8 mouse cellular contexts compared by ENCODE assay signal in the genomic region with DNA sequence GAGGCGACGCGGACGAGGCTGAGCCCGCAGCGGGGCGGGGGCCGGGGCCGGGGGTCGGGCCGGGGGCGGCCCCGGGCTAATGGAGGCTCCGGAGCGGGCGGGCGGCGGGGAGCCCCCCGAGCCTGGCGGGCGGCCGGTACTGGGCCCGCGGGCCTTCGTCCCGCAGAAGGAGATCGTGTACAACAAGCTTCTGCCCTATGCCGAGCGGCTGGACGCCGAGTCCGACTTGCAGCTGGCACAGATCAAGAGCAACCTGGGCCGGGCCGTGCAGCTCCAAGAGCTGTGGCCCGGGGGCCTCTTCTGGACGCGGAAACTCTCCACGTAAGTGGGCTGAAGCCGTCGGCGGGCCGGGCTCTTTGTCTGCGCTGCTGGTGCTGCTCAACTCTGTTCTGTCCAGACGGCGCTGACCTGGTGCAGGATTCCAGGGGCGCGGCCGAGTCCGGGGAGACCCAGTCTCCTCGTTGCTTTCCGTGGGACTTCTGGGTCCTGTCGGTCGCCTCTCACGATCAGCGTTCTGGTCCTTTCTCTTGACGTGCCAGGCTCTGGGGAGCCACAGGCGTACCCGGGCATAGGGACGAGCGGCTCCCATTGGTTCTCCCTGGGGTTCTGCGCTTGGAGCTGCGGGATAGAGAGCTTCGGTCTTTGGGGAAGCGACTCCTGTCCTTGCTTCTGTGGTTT. TPM values are rescaled to one million over a fixed set of nuclear protein-coding genes. Genes with fewer than 3 reads are reported as not detected.
DNase-seq lines count a peak whose midpoint lies in the region; ATAC-seq and TF ChIP-seq lines count a peak whose summit lies in the region.

No protein-coding gene starts in this region.

- H3K79me2 ChIP-seq in CH12.LX (replicated peaks; ENCODE audit: control insufficient read depth, extremely low read depth, insufficient read depth, poor library complexity, severe bottlenecking), result peaks cover 25% of the 10 kb centered on the region

- no peaks in the 10 kb centered on the region for H3K27me3 ChIP-seq in CH12.LX (replicated peaks)
- H3K27me3 ChIP-seq in heart, embryonic 16.5 days (ENCODE audit: control insufficient read depth, insufficient read depth, low read length), result no peaks in the 10 kb centered on the region
- H3K27me3 ChIP-seq in neural tube, embryonic 15.5 days (replicated peaks), result no peaks in the 10 kb centered on the region

- dilution Hi-C loops in CH12.LX (cut with MboI; ENCODE audit: extremely low pct_ligation_motif_present, extremely low pct_unique_long_range_greater_than_20kb, low sequenced_read_pairs), result no loop called here

- ATAC-seq in erythroid progenitor cell, adult 5-6 weeks (replicated peaks; ENCODE audit: low FRiP score, poor library complexity, severe bottlenecking), result peak; percentile 76
- ATAC-seq in heart, embryonic 16.5 days (replicated peaks; ENCODE audit: extremely low read depth, insufficient read depth, low FRiP score), result peak; percentile 73
- peak; percentile 80 for ATAC-seq in neural tube, embryonic 15.5 days (ENCODE audit: low FRiP score)

- in situ Hi-C loops in CH12.LX (cut with MboI; ENCODE audit: low pct_ligation_motif_present, low pct_unique_long_range_greater_than_20kb, low sequenced_read_pairs), result no loop called here

- TF ChIP-seq EP300 in CH12.LX (IDR thresholded peaks at IDR 0.05; ENCODE audit: low read length), result no peak

- TF ChIP-seq POLR2A in CH12.LX (IDR thresholded peaks at IDR 0.05; ENCODE audit: low read depth, low read length), result no peak
- no peak for TF ChIP-seq POLR2A in lung, adult 2 months (IDR thresholded peaks at IDR 0.05; ENCODE audit: borderline replicate concordance, extremely low read depth, low read depth, low read length)

- no peak for TF ChIP-seq RAD21 in CH12.LX (IDR thresholded peaks at IDR 0.05; ENCODE audit: low read depth, low read length)

- no peak for TF ChIP-seq CTCF in CH12.LX (conservative IDR thresholded peaks at IDR 0.05 in 1 of 2, IDR thresholded peaks at IDR 0.05 in 1 of 2; ENCODE audit: low read depth in 2 of 2, low read length in 2 of 2)
- TF ChIP-seq CTCF in lung, adult 2 months (IDR thresholded peaks at IDR 0.05; ENCODE audit: insufficient read depth, low read length), result no peak

- peak overlapping the region; percentile 92 for H3K9ac ChIP-seq in CH12.LX (ENCODE audit: insufficient read depth, low read depth)
- peak overlapping the region; percentile 98 for H3K9ac ChIP-seq in heart, embryonic 16.5 days (ENCODE audit: low read length)
- H3K9ac ChIP-seq in neural tube, embryonic 15.5 days (replicated peaks), result peak overlapping the region; percentile 96

- WGBS in heart, embryonic 16.5 days, result under 1% methylated on average over 64 of the region's 64 CpGs
- under 1% methylated on average over 51 of the region's 64 CpGs for WGBS in lung, adult 2 months
- under 1% methylated on average over 62 of the region's 64 CpGs for WGBS in neural tube, embryonic 15.5 days

- peak; percentile 31 for DNase-seq in CH12.LX (ENCODE audit: extremely low read depth)
- peak; percentile 70 to 80 for DNase-seq in kidney, postnatal 4 days
- DNase-seq in lung, adult 2 months, result peak; percentile 68
- DNase-seq in thymus, adult 18-20 months, result peak; percentile 22 to 31

- no peaks in the 10 kb centered on the region for H3K36me3 ChIP-seq in CH12.LX (replicated peaks in 1 of 2; ENCODE audit: control insufficient read depth in 1 of 2, insufficient read depth in 1 of 2, low read length in 1 of 2)
- no peaks in the 10 kb centered on the region for H3K36me3 ChIP-seq in heart, embryonic 16.5 days (ENCODE audit: control insufficient read depth, insufficient read depth)
- no peaks in the 10 kb centered on the region for H3K36me3 ChIP-seq in neural tube, embryonic 15.5 days

- H3K4me3 ChIP-seq in CH12.LX (replicated peaks in 1 of 3; ENCODE audit: low read depth in 2 of 3, low read length in 2 of 3, poor library complexity in 1 of 3), result peak overlapping the region; percentile 74 to 95 (median 76)
- peak overlapping the region; percentile 88 for H3K4me3 ChIP-seq in brown adipose tissue, adult 24 weeks (ENCODE audit: insufficient read depth, low read depth, low read length)
- peak overlapping the region; percentile 93 for H3K4me3 ChIP-seq in heart, embryonic 16.5 days (ENCODE audit: low read length)
- H3K4me3 ChIP-seq in lung, adult 2 months (replicated peaks; ENCODE audit: extremely low read depth, low read depth, low read length), result peak overlapping the region; percentile 99
- H3K4me3 ChIP-seq in neural tube, embryonic 15.5 days (replicated peaks), result peak overlapping the region; percentile 98

- H3K4me1 ChIP-seq in CH12.LX (ENCODE audit: control insufficient read depth in 1 of 2, insufficient read depth in 2 of 2), result peaks cover 7 to 29% of the 10 kb centered on the region in 2 experiments; a peak in 3 of 4 replicates
- peaks cover 5% of the 10 kb centered on the region for H3K4me1 ChIP-seq in brown adipose tissue, adult 24 weeks (ENCODE audit: control insufficient read depth, insufficient read depth, insufficient read length, low read length)
- peaks cover 13% of the 10 kb centered on the region for H3K4me1 ChIP-seq in heart, embryonic 16.5 days (ENCODE audit: control insufficient read depth, insufficient read depth, low read length)
- peaks cover 5% of the 10 kb centered on the region for H3K4me1 ChIP-seq in lung, adult 2 months (ENCODE audit: control insufficient read depth, insufficient read depth, low read length)
- H3K4me1 ChIP-seq in neural tube, embryonic 15.5 days, result peaks cover 29% of the 10 kb centered on the region

- H3K4me2 ChIP-seq in CH12.LX (ENCODE audit: insufficient read depth, low read depth, poor library complexity, severe bottlenecking), result peak overlapping the region; percentile 52
- H3K4me2 ChIP-seq in heart, embryonic 16.5 days (ENCODE audit: low read depth, low read length), result peak overlapping the region; percentile 88
- peak overlapping the region; percentile 70 for H3K4me2 ChIP-seq in neural tube, embryonic 15.5 days

- no peak overlapping the region for H3K27ac ChIP-seq in CH12.LX (ENCODE audit: insufficient read depth, low read depth)
- H3K27ac ChIP-seq in brown adipose tissue, adult 24 weeks (replicated peaks; ENCODE audit: low read depth, low read length), result peak overlapping the region; percentile 20
- H3K27ac ChIP-seq in heart, embryonic 16.5 days (ENCODE audit: low read length), result peak overlapping the region; percentile 93
- H3K27ac ChIP-seq in neural tube, embryonic 15.5 days (replicated peaks), result peak overlapping the region; percentile 96

- no peaks in the 10 kb centered on the region for H3K9me3 ChIP-seq in CH12.LX (replicated peaks; ENCODE audit: low read length)
- H3K9me3 ChIP-seq in heart, embryonic 16.5 days (replicated peaks; ENCODE audit: control insufficient read depth, low read length), result no peaks in the 10 kb centered on the region
- H3K9me3 ChIP-seq in neural tube, embryonic 15.5 days (replicated peaks), result no peaks in the 10 kb centered on the region

TF ChIP-seq in CH12.LX, 34 proteins besides CTCF, POLR2A, EP300 and RAD21:
- TF ChIP-seq RCOR1 (conservative IDR thresholded peaks at IDR 0.05; ENCODE audit: low read depth, low read length), result no peak
- 0 out of 2 replicates have a peak, but pooled peaks have one; percentile 45 for TF ChIP-seq UBTF (IDR thresholded peaks at IDR 0.05; ENCODE audit: low read depth, low read length)

RNA-seq across cellular contexts. Expression of gene Psme4, which starts 0.5 kb away (rescaled TPM):
- total RNA-seq in CH12.LX (2012; rRNA removed), result 30.7 and 36.3 TPM in 2 replicates
- total RNA-seq in CH12.LX (2014; rRNA removed), result 43.1 and 51.5 TPM in 2 replicates
- 38.2 and 43.8 TPM in 2 replicates for polyA plus RNA-seq in CH12.LX (2012; ENCODE audit: insufficient read length, low read depth)
- 45.0 and 45.7 TPM in 2 replicates for polyA plus RNA-seq in brown adipose tissue, adult 24 weeks (2012; ENCODE audit: insufficient read depth, insufficient read length, missing spikeins)
- total RNA-seq in erythroid progenitor cell, adult 5-6 weeks (2015; ENCODE audit: low replicate concordance), result 62.5 and 78.6 TPM in 2 replicates
- 41.5 and 89.6 TPM in 2 replicates for total RNA-seq in erythroid progenitor cell, adult 5-6 weeks (2017; ENCODE audit: low replicate concordance)
- 10.1 and 11.4 TPM in 2 replicates for polyA plus RNA-seq in heart, embryonic 16.5 days (2015; fragmentation: Nextera tagmentation; extraction: Ambion mirVana)
- 5.4 and 11.1 TPM in 2 replicates for polyA plus RNA-seq in lung, adult 2 months (2012; rRNA removed)
- polyA plus RNA-seq in neural tube, embryonic 15.5 days (2015; fragmentation: Nextera tagmentation; extraction: Ambion mirVana), result 13.1 TPM in 2 replicates
